Mouse (Mus musculus): ENCODE results near the gene Rps18.

Rps18 gene

GRCm38 (mm10) chr17:33917656-33918292, 38.0 kb downstream of the Rps18 start:
- peak overlapping the region; percentile 80 for H3K4me3 ChIP-seq (replicated peaks; ENCODE audit: low read length)
- H3K27me3 ChIP-seq (ENCODE audit: insufficient read depth, low read length), result no peaks in the 10 kb centered on the region
- peaks cover 83% of the 10 kb centered on the region for H3K4me1 ChIP-seq (replicated peaks; ENCODE audit: low read depth, low read length)
- TF ChIP-seq NANOG (IDR thresholded peaks at IDR 0.05; ENCODE audit: borderline replicate concordance, low read length) (no peak), CTCF (conservative IDR thresholded peaks at IDR 0.05; ENCODE audit: low read length) (no peak), POU5F1 (IDR thresholded peaks at IDR 0.05; ENCODE audit: borderline replicate concordance, low read length) (no peak)
- no peaks in the 10 kb centered on the region for H3K9me3 ChIP-seq (ENCODE audit: low read length)
- H3K36me3 ChIP-seq (ENCODE audit: insufficient read depth, low read length), result peaks cover 62% of the 10 kb centered on the region

DNA sequence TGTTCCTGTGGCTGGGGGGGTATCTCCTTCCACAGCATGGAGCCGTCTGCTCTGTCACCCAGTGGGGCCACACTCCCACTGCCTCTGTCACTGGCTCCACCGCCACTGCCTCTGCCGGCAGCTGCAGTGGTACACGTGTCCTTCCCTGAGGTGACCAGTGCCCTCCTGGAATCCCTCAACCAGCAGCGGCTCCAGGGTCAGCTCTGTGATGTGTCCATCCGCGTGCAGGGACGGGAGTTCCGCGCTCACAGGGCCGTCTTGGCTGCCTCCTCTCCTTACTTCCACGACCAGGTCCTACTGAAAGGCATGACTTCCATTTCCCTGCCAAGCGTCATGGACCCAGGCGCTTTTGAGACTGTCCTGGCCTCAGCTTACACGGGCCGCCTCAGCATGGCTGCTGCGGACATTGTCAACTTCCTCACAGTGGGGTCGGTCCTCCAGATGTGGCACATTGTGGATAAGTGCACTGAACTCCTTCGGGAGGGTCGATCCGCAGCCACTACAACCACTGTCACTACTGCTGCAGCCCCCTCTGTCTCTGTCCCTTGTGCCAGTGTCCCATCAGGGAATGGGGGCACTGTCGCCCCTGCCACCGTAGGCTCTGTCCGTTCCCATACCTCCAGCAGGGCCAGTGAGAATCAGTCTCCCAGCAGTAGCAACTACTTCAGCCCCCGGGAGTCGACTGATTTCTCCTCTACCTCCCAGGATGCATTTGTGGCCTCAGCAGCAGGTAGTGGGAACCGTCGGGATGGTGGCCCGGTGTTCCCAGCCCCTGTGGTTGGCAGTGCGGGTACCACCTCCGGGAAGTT, 38.8 kb downstream of the Rps18 start:
- peaks cover 62% of the 10 kb centered on the region for H3K36me3 ChIP-seq (ENCODE audit: insufficient read depth, low read length)
- H3K27me3 ChIP-seq (ENCODE audit: insufficient read depth, low read length), result no peaks in the 10 kb centered on the region
- peaks cover 87% of the 10 kb centered on the region for H3K4me1 ChIP-seq (replicated peaks; ENCODE audit: low read depth, low read length)
- H3K4me3 ChIP-seq (replicated peaks; ENCODE audit: low read length), result peak overlapping the region; percentile 80
- TF ChIP-seq POU5F1 (IDR thresholded peaks at IDR 0.05; ENCODE audit: borderline replicate concordance, low read length) (no peak), CTCF (conservative IDR thresholded peaks at IDR 0.05; ENCODE audit: low read length) (no peak), NANOG (IDR thresholded peaks at IDR 0.05; ENCODE audit: borderline replicate concordance, low read length) (no peak)
- H3K9me3 ChIP-seq (ENCODE audit: low read length), result no peaks in the 10 kb centered on the region

DNA sequence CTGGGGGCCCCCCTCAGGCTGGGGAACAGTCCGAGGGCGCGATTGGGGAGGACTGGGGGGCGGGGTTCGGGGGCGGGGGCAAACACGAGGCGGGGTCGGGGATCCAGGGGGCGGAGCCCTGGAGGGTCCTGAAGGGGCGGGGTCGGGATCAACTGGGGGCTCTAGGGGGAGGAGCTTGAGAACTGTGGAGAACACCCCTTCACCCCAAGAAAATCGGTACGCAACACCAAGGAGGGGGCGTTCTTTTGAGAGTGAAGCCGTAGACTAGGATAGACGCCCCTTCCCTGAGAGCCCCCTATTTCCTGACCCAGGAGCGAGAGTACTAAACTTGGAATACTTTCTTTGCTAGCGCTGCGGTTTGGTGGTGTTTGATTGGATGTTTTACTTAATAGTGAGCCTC, 39.5 kb downstream of the Rps18 start:
- peaks cover 62% of the 10 kb centered on the region for H3K36me3 ChIP-seq (ENCODE audit: insufficient read depth, low read length)
- no peaks in the 10 kb centered on the region for H3K27me3 ChIP-seq (ENCODE audit: insufficient read depth, low read length)
- H3K9me3 ChIP-seq (ENCODE audit: low read length), result no peaks in the 10 kb centered on the region
- peaks cover 87% of the 10 kb centered on the region for H3K4me1 ChIP-seq (replicated peaks; ENCODE audit: low read depth, low read length)
- TF ChIP-seq NANOG (IDR thresholded peaks at IDR 0.05; ENCODE audit: borderline replicate concordance, low read length) (no peak), POU5F1 (IDR thresholded peaks at IDR 0.05; ENCODE audit: borderline replicate concordance, low read length) (no peak), CTCF (conservative IDR thresholded peaks at IDR 0.05; ENCODE audit: low read length) (no peak)
- peak overlapping the region; percentile 80 for H3K4me3 ChIP-seq (replicated peaks; ENCODE audit: low read length)

GRCm38 (mm10) chr17:33915671-33916250, 40.0 kb downstream of the Rps18 start, which contains the start of the genes Tapbp and Zbtb22:
TSS of gene Tapbp (plus strand) at chr17:33915899.
TSS of gene Zbtb22 (plus strand) at chr17:33915904.
- Histone ChIP-seq H3K9me3 (ENCODE audit: low read length) (no peaks in the 10 kb centered on the region), H3K36me3 (ENCODE audit: insufficient read depth, low read length) (peaks cover 65% of the 10 kb centered on the region), H3K27me3 (ENCODE audit: insufficient read depth, low read length) (no peaks in the 10 kb centered on the region), H3K4me1 (replicated peaks; ENCODE audit: low read depth, low read length) (peaks cover 87% of the 10 kb centered on the region), H3K4me3 (replicated peaks; ENCODE audit: low read length) (peak within 1 kb of the TSS; percentile 80)
- TF ChIP-seq POU5F1 (IDR thresholded peaks at IDR 0.05; ENCODE audit: borderline replicate concordance, low read length) (no peak), NANOG (IDR thresholded peaks at IDR 0.05; ENCODE audit: borderline replicate concordance, low read length) (peak; percentile 40; the same call in 1 of the 2 replicates), CTCF (conservative IDR thresholded peaks at IDR 0.05; ENCODE audit: low read length) (no peak)

GRCm38 (mm10) chr17:33914969-33915391, 40.8 kb downstream of the Rps18 start:
- Histone ChIP-seq H3K27me3 (ENCODE audit: insufficient read depth, low read length) (no peaks in the 10 kb centered on the region), H3K4me3 (replicated peaks; ENCODE audit: low read length) (peak overlapping the region; percentile 80), H3K9me3 (ENCODE audit: low read length) (no peaks in the 10 kb centered on the region), H3K4me1 (replicated peaks; ENCODE audit: low read depth, low read length) (peaks cover 87% of the 10 kb centered on the region), H3K36me3 (ENCODE audit: insufficient read depth, low read length) (peaks cover 71% of the 10 kb centered on the region)
- no peak for TF ChIP-seq NANOG (IDR thresholded peaks at IDR 0.05; ENCODE audit: borderline replicate concordance, low read length)
- TF ChIP-seq CTCF (conservative IDR thresholded peaks at IDR 0.05; ENCODE audit: low read length), result peak; percentile 36

DNA sequence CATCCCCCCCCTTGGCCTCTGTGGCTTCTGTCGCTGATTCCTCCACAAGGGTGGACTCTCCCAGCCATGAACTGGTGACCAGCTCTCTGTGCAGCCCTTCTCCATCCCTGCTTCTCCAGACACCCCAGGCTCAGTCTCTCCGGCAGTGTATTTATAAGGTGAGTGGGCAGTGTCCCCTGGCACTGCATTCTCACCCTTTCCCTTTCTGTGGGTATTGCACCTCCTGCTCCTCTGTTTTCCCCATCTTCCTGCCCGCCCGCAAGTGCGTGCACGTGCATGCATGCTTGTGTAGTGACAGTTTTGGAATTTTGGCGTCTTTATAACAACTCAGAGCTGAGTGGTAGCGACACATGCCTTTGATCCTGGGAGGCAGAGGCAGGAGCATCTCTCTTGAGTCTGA, 41.9 kb downstream of the Rps18 start:
- H3K9me3 ChIP-seq (ENCODE audit: low read length), result no peaks in the 10 kb centered on the region
- H3K36me3 ChIP-seq (ENCODE audit: insufficient read depth, low read length), result peaks cover 71% of the 10 kb centered on the region
- H3K4me3 ChIP-seq (replicated peaks; ENCODE audit: low read length), result peak overlapping the region; percentile 80
- no peaks in the 10 kb centered on the region for H3K27me3 ChIP-seq (ENCODE audit: insufficient read depth, low read length)
- TF ChIP-seq POU5F1 (IDR thresholded peaks at IDR 0.05; ENCODE audit: borderline replicate concordance, low read length) (no peak), NANOG (IDR thresholded peaks at IDR 0.05; ENCODE audit: borderline replicate concordance, low read length) (no peak), CTCF (conservative IDR thresholded peaks at IDR 0.05; ENCODE audit: low read length) (no peak)
- peaks cover 77% of the 10 kb centered on the region for H3K4me1 ChIP-seq (replicated peaks; ENCODE audit: low read depth, low read length)

DNA sequence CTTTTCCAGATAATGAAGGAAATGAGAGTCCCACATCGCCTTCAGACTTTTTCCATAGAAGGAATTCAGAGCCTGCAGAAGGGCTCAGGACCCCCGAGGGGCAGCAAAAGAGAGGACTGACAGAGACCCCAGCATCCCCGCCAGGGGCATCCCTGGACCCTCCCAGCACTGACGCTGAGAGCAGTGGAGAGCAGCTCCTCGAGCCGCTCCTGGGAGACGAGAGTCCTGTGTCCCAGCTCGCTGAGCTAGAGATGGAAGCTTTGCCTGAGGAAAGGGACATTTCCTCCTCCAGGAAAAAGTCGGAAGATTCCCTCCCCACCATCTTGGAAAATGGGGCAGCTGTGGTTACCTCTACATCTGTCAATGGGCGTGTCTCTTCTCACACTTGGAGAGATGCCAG, 42.5 kb downstream of the Rps18 start:
- Histone ChIP-seq H3K27me3 (ENCODE audit: insufficient read depth, low read length) (no peaks in the 10 kb centered on the region), H3K4me1 (replicated peaks; ENCODE audit: low read depth, low read length) (peaks cover 71% of the 10 kb centered on the region), H3K9me3 (ENCODE audit: low read length) (no peaks in the 10 kb centered on the region), H3K36me3 (ENCODE audit: insufficient read depth, low read length) (peaks cover 67% of the 10 kb centered on the region), H3K4me3 (replicated peaks; ENCODE audit: low read length) (peak overlapping the region; percentile 80)
- TF ChIP-seq CTCF (conservative IDR thresholded peaks at IDR 0.05; ENCODE audit: low read length) (no peak), POU5F1 (IDR thresholded peaks at IDR 0.05; ENCODE audit: borderline replicate concordance, low read length) (no peak), NANOG (IDR thresholded peaks at IDR 0.05; ENCODE audit: borderline replicate concordance, low read length) (no peak)

DNA sequence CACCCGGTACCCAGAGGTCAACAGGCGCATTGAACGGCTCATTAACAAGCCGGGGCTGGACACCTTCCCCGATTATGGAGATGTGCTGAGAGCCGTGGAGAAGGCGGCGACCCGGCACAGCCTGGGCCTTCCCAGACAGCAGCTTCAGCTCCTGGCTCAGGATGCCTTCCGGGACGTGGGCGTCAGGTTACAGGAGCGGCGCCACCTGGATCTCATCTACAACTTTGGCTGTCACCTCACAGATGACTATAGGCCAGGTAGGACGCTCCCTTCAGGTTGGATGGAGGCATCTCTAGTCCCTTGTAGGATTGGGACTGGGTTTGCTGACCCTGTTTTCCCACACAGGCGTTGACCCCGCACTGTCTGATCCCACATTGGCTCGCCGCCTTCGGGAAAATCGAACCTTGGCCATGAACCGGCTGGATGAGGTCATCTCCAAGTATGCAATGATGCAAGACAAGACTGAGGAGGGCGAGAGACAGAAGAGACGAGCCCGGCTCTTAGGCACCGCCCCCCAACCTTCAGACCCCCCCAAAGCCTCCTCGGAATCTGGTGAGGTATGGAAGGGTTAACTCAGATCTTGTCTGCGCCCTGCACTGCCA, 43.9 kb downstream of the Rps18 start:
- peak overlapping the region; percentile 98 for H3K4me3 ChIP-seq (replicated peaks; ENCODE audit: low read length)
- peaks cover 54% of the 10 kb centered on the region for H3K36me3 ChIP-seq (ENCODE audit: insufficient read depth, low read length)
- TF ChIP-seq CTCF (conservative IDR thresholded peaks at IDR 0.05; ENCODE audit: low read length) (no peak), NANOG (IDR thresholded peaks at IDR 0.05; ENCODE audit: borderline replicate concordance, low read length) (no peak), POU5F1 (IDR thresholded peaks at IDR 0.05; ENCODE audit: borderline replicate concordance, low read length) (no peak)
- H3K4me1 ChIP-seq (replicated peaks; ENCODE audit: low read depth, low read length), result peaks cover 69% of the 10 kb centered on the region
- no peaks in the 10 kb centered on the region for H3K9me3 ChIP-seq (ENCODE audit: low read length)
- no peaks in the 10 kb centered on the region for H3K27me3 ChIP-seq (ENCODE audit: insufficient read depth, low read length)

Data from E14TG2a.4 (cell line).